Mouse (Mus musculus) lung, adult 2 months (tissue): Measurements from ENCODE around the gene Ncapd2.

Source experiments
- CTCF ChIP-seq: fragments of 200-500 bp; IDR thresholded peaks from 2 replicates; pipeline ENCODE4 v1.5.1; 2011; ENCODE audit warnings: mild to moderate bottlenecking, low read length, control low read depth; ENCODE audit not compliant: insufficient read depth
- POLR2A ChIP-seq: fragments of 200-500 bp; IDR thresholded peaks from 2 replicates; pipeline ENCODE4 v1.6.1; 2011; ENCODE audit warnings: low read depth, mild to moderate bottlenecking, control low read depth, low read length, borderline replicate concordance; ENCODE audit errors: extremely low read depth

GRCm38 (mm10) chr6:125147329-125147728 lies 44.2 kb downstream of the Ncapd2 start:
- TF ChIP-seq POLR2A (no peak), CTCF (no peak)
